Mouse (Mus musculus) midbrain, embryonic 13.5 days (tissue): ENCODE results near the gene Cdh4. TPM values are rescaled to one million over a fixed set of nuclear protein-coding genes. Genes with fewer than 3 reads are reported as not detected.

Experiments used
- ATAC-seq: fragments of 200-750 bp; cut with Nextera tagmentation; 2 replicates; pipeline ENCODE4 v1.8.0; 2017; ENCODE audit warnings: mild to moderate bottlenecking, moderate TSS enrichment, moderate library complexity
- H3K27ac ChIP-seq: fragments of 300-500 bp; sonication (generic); 2 replicates; pipeline ENCODE4 v1.5.1; 2015; ENCODE audit warnings: inconsistent platforms, mild to moderate bottlenecking, moderate library complexity
- H3K27me3 ChIP-seq: fragments of 300-500 bp; sonication (generic); 2 replicates; pipeline ENCODE4 v1.6.1; 2015; ENCODE audit warnings: mild to moderate bottlenecking, inconsistent platforms
- H3K36me3 ChIP-seq: fragments of 300-500 bp; sonication (generic); 2 replicates; pipeline ENCODE4 v1.6.1; 2015; ENCODE audit warnings: mild to moderate bottlenecking, inconsistent platforms
- H3K4me1 ChIP-seq: fragments of 300-500 bp; sonication (generic); replicated peaks from 2 replicates; pipeline ENCODE4 v1.6.1; 2015; ENCODE audit warnings: inconsistent platforms
- H3K4me2 ChIP-seq: fragments of 300-500 bp; sonication (generic); replicated peaks from 2 replicates; pipeline ENCODE4 v1.6.1; 2015; ENCODE audit warnings: moderate library complexity, mild to moderate bottlenecking, inconsistent platforms
- H3K4me3 ChIP-seq: fragments of 300-500 bp; sonication (generic); replicated peaks from 2 replicates; pipeline ENCODE4 v1.5.1; 2015; ENCODE audit warnings: mild to moderate bottlenecking, inconsistent platforms
- H3K9ac ChIP-seq: fragments of 300-500 bp; sonication (generic); replicated peaks from 2 replicates; pipeline ENCODE4 v1.6.1; 2015; ENCODE audit warnings: mild to moderate bottlenecking, inconsistent platforms
- H3K9me3 ChIP-seq: fragments of 300-500 bp; sonication (generic); 2 replicates; pipeline ENCODE4 v1.6.1; 2016; ENCODE audit warnings: mild to moderate bottlenecking, inconsistent platforms
- WGBS: fragments of 180-500 bp; shearing (Covaris S2); methylation state at CpG from one replicate; pipeline ENCODE4 v1.1.7; 2015; 5-methylcytosine and 5-hydroxymethylcytosine counted together
- polyA plus RNA-seq: library from polyadenylated mRNA; unstranded; fragments of >200 nt; fragmentation: Nextera tagmentation; extraction: Ambion mirVana; gene quantifications from 2 replicates; pipeline ENCODE4 v1.2.1, GENCODE M21; 2015

The Cdh4 gene
- polyA plus RNA-seq, 1 experiment from 2014 or later: 37.1 TPM

DNA sequence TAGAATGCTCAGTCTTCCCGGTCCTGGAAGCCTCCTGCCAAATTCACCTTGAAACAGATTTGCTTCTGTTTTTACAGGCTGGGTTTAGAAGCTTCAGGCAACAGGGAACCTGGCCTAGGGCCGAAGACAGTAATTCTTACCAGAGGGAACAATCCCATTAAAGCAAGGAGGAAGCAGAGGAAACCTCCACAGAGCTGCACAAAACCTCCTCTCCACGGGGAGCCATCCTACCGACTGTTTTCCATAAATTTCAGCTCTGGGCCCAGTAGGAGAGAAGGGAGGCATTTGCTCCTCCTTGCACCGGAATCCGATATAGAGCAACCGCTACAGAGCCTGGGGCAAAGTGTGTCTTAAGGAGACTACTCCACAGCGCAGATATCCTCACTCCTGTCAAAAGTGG, 79.9 kb downstream of the Cdh4 start:
- Histone ChIP-seq H3K36me3 (no peaks in the 10 kb centered on the region), H3K4me3 (no peak overlapping the region), H3K4me1 (peaks cover 54% of the 10 kb centered on the region), H3K27me3 (peaks cover 14% of the 10 kb centered on the region; the same call in 1 of the 2 replicates), H3K4me2 (no peak overlapping the region), H3K9ac (no peak overlapping the region), H3K9me3 (no peaks in the 10 kb centered on the region), H3K27ac (peak overlapping the region; percentile 32; the same call in 1 of the 2 replicates)
- 9% methylated on average over 8 of the region's 8 CpGs for WGBS
- ATAC-seq: no peak

DNA sequence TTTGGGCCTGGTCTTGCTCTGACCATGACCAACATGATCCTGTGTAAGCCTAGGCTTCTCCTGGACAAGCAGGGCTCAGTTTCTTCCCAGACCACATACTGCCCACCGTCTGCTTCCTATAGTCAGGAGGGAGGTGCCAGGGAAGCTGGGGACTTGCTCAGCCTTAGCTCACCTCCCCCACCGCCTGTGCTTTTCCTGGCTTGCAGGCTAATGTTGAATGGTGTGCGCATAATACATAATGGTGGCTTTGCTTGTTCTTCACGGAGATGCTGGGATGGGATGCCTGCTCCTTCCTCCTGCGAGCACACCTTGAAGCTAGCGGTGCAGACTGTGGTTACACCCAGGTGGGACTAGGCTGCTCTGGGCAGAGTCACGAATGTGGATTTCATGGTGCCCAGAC, 84.7 kb downstream of the Cdh4 start:
- ATAC-seq: no peak
- Histone ChIP-seq H3K9ac (no peak overlapping the region), H3K27ac (no peak overlapping the region), H3K4me1 (peaks cover 35% of the 10 kb centered on the region), H3K4me2 (no peak overlapping the region), H3K4me3 (no peak overlapping the region), H3K9me3 (no peaks in the 10 kb centered on the region), H3K36me3 (no peaks in the 10 kb centered on the region), H3K27me3 (peaks cover 7% of the 10 kb centered on the region; the same call in 1 of the 2 replicates)
- 71% methylated on average over 7 of the region's 7 CpGs for WGBS

DNA sequence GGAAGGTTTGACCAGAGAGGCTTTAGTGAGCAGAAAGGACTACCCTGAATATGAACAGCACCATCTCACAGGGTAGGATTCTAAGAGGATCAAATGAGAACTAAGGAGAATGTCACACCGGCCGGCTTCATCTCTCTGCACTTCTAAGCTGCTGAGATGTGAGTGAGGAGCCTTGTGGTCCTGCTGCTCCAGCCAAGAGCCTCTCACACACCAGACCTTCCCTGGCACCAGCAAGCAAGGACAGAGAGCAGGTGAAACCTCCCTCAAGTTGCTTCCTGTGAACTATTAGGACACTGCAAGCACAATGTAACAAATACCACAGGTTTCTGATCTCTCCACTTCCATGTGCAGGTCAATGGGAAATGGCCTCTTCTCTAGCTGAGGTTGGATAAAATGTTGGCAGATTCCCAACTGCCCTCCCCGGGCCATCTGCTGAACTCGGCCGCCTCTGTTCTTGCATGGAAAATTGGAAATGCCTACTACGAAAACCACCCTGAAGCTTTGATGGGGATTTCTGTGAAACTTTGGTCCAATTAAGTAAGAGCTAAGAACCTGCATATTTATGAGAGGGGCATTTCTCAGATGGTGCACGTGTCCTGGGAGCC, 88.3 kb downstream of the Cdh4 start:
- Histone ChIP-seq H3K27ac (no peak overlapping the region), H3K9me3 (no peaks in the 10 kb centered on the region), H3K27me3 (peaks cover 12% of the 10 kb centered on the region), H3K4me1 (peaks cover 28% of the 10 kb centered on the region), H3K36me3 (no peaks in the 10 kb centered on the region), H3K4me2 (no peak overlapping the region), H3K9ac (no peak overlapping the region), H3K4me3 (no peak overlapping the region)
- ATAC-seq: no peak
- WGBS: 50% methylated on average over 7 of the region's 7 CpGs

DNA sequence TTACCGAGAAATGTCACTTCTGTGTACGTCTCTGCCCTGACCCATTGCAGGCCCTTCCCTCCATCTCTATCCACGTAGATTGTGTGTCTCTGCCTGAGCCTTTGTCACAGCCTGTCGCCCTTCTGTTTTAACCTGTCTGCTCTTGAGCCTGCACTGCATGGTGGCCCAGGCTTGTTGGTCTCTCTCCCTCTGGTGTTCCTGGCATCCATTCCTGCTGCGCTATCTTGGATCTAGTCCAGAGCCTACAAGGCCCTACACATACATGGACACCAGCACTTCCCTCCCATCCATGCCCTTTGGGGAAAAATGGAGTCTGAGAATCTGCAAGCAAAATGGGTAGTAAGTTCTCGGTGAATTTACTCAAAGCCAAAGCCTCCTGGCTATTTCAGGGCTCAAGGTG, 91.0 kb downstream of the Cdh4 start:
- Histone ChIP-seq H3K27me3 (peaks cover 12% of the 10 kb centered on the region), H3K36me3 (no peaks in the 10 kb centered on the region), H3K27ac (no peak overlapping the region), H3K4me2 (no peak overlapping the region), H3K4me1 (peaks cover 41% of the 10 kb centered on the region), H3K9me3 (no peaks in the 10 kb centered on the region), H3K9ac (no peak overlapping the region), H3K4me3 (no peak overlapping the region)
- no peak for ATAC-seq
- WGBS: 85% methylated on average over 6 of the region's 6 CpGs

DNA sequence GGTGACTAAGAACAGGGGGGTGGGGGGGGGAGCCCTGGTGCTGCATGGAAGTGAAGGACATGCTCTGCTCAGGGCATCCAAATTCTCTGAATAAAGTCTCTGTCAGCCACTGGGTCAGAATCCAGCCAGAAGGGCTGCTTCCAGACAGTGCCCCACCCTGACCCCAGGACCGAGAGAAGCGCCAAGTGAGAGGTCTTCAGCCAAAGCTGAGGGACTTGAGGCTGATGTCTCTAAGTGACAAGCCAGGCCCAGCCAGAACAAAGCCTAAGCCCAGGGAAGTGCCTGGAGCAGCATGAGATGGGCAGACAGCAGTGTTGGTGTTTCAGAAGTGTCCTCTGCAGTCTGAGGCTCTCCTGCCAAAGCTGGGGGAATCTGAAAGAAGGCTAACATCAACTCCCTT, 91.7 kb downstream of the Cdh4 start:
- no peak overlapping the region for H3K9ac ChIP-seq
- no peak overlapping the region for H3K4me2 ChIP-seq
- 63% methylated on average over 2 of the region's 2 CpGs for WGBS
- peaks cover 12% of the 10 kb centered on the region for H3K27me3 ChIP-seq
- no peak for ATAC-seq
- H3K4me3 ChIP-seq: no peak overlapping the region
- peaks cover 46% of the 10 kb centered on the region for H3K4me1 ChIP-seq
- no peak overlapping the region for H3K27ac ChIP-seq
- H3K9me3 ChIP-seq: no peaks in the 10 kb centered on the region
- no peaks in the 10 kb centered on the region for H3K36me3 ChIP-seq

DNA sequence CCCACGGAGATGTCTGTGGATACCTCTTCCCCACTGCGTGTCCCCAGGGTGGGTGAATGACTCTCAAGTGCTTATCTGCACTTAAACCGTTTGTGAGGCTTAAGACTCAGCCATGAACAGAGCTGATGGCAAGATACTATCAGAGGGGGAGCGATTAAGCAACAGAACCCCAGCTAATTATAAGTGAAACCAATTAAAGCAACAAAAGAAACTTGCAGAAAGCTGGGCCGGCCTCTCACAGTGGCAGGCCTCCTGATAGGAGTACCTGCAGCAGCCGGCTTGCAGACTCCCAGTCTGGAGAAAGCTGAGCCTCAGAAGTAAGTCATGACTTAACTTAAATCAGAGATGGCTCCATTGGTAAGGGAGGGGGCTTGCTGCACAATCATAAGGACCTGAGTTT, 93.0 kb downstream of the Cdh4 start:
- WGBS: 12% methylated on average over 6 of the region's 6 CpGs
- Histone ChIP-seq H3K4me2 (no peak overlapping the region), H3K27ac (no peak overlapping the region), H3K4me3 (no peak overlapping the region), H3K9ac (no peak overlapping the region), H3K27me3 (peaks cover 12% of the 10 kb centered on the region), H3K36me3 (no peaks in the 10 kb centered on the region), H3K4me1 (peaks cover 55% of the 10 kb centered on the region), H3K9me3 (no peaks in the 10 kb centered on the region)
- no peak for ATAC-seq

DNA sequence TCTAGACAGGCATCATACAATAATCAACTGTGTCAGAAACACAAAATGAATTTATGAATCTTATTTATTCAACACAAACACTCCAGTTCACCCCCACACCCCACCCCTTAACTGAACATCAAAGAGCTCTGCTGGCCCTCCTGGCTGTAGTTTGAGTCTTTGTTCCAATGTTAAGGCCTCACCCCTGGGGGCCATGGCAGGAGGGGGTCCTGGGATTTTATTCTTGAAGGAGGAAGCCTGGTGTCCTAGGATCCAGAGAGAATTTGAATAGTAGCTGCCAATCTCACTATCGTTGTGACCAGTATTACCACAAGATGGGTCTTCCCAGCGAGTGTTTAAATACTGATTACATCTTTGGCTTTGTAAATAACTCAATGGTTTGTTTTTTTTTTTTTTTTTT, 94.5 kb downstream of the Cdh4 start:
- WGBS: 3% methylated on average over 2 of the region's 2 CpGs
- H3K4me1 ChIP-seq: peaks cover 44% of the 10 kb centered on the region
- no peak overlapping the region for H3K4me2 ChIP-seq
- H3K9me3 ChIP-seq: no peaks in the 10 kb centered on the region
- H3K9ac ChIP-seq: no peak overlapping the region
- no peak overlapping the region for H3K4me3 ChIP-seq
- no peak for ATAC-seq
- H3K36me3 ChIP-seq: no peaks in the 10 kb centered on the region
- peaks cover 12% of the 10 kb centered on the region for H3K27me3 ChIP-seq
- H3K27ac ChIP-seq: peak overlapping the region; percentile 85

DNA sequence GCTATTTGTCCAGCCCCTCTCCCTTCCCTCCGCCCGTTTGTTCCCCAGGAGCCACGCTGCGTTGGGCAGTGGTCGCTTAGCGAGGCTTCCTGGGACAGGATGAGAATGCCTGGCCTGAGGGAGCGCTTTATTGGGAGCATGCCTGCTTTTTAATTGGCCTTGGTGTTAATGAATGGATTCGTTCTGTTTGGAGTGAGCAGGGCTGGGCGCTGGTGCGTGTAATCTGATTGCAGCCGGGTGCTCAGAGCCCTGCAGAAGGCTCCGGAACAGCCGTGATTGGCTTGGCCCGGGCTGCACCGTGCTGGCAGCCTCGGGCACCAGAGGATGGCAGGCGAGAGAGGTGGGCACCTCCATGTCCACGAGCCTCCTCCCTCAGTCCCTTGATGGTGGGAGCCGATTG, 95.2 kb downstream of the Cdh4 start:
- no peaks in the 10 kb centered on the region for H3K36me3 ChIP-seq
- no peaks in the 10 kb centered on the region for H3K9me3 ChIP-seq
- peak overlapping the region; percentile 39 for H3K4me2 ChIP-seq
- peaks cover 44% of the 10 kb centered on the region for H3K4me1 ChIP-seq
- peak; percentile 97 for ATAC-seq
- H3K9ac ChIP-seq: peak overlapping the region; percentile 46
- peaks cover 12% of the 10 kb centered on the region for H3K27me3 ChIP-seq
- peak overlapping the region; percentile 16; the same call in 1 of the 2 replicates for H3K4me3 ChIP-seq
- WGBS: under 1% methylated on average over 19 of the region's 19 CpGs
- peak overlapping the region; percentile 85 for H3K27ac ChIP-seq

DNA sequence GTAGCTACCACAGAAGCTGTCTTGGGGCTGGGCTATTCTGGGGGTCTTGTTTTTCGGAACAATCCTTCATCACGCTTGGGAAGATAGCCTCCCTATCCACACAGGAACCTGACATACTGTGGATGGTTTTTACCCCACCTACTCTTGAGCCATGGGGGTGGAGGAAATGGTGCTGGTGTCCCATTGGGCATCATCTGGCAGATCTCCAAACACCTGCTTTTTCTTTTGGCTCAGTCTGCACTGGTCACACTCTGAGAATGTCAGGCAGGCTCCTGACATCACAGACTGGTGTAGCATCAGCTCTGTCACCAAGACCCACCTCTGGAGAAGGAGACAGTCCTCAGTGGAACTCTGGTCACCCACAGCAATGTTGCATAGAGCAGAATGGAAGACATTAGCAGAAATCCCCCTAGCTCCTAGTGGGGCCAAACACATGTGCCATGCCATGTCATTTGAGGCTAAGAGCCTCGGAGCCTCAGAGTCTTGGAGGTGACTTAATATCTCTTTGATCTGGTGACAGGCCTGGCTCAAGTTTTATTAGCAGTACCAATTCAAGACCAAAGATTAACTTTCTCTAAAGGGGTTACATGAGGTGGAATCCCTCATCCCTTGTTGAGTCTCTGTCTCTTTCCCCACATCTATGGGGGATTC, 95.7 kb downstream of the Cdh4 start:
- Histone ChIP-seq H3K36me3 (no peaks in the 10 kb centered on the region), H3K4me2 (peak overlapping the region; percentile 39), H3K27me3 (peaks cover 12% of the 10 kb centered on the region), H3K27ac (peak overlapping the region; percentile 85), H3K9ac (peak overlapping the region; percentile 46; the same call in 1 of the 2 replicates), H3K4me3 (no peak overlapping the region), H3K4me1 (peaks cover 44% of the 10 kb centered on the region), H3K9me3 (no peaks in the 10 kb centered on the region)
- ATAC-seq: peak; percentile 43
- WGBS: 10% methylated on average over 3 of the region's 3 CpGs

DNA sequence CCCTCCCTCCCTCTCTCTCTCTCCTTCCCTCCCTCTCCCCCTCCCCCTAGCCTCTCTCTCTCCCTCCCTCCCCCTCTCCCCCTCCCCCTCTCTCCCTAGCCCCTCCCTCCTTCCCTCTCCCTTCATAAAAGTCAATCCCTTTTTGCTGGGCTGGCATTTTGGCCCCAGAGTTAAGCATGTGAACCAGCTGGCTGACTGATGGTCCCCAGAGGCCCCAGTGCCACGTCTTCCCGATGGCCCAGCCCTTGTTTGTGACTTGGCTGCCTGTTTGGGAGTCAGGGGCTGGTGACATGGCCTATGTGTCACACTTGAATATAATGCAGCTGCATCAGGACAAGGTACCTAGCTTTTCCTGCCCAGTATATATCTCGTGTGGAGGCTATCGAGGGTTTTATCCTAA, 96.3 kb downstream of the Cdh4 start:
- H3K27me3 ChIP-seq: peaks cover 7% of the 10 kb centered on the region
- no peak for ATAC-seq
- 36% methylated on average over 4 of the region's 4 CpGs for WGBS
- H3K9me3 ChIP-seq: no peaks in the 10 kb centered on the region
- H3K4me1 ChIP-seq: peaks cover 44% of the 10 kb centered on the region
- no peak overlapping the region for H3K4me3 ChIP-seq
- H3K9ac ChIP-seq: no peak overlapping the region
- no peaks in the 10 kb centered on the region for H3K36me3 ChIP-seq
- 0 out of 2 replicates have a peak overlapping the region, but pooled peaks have one; percentile 30 for H3K27ac ChIP-seq
- H3K4me2 ChIP-seq: no peak overlapping the region

DNA sequence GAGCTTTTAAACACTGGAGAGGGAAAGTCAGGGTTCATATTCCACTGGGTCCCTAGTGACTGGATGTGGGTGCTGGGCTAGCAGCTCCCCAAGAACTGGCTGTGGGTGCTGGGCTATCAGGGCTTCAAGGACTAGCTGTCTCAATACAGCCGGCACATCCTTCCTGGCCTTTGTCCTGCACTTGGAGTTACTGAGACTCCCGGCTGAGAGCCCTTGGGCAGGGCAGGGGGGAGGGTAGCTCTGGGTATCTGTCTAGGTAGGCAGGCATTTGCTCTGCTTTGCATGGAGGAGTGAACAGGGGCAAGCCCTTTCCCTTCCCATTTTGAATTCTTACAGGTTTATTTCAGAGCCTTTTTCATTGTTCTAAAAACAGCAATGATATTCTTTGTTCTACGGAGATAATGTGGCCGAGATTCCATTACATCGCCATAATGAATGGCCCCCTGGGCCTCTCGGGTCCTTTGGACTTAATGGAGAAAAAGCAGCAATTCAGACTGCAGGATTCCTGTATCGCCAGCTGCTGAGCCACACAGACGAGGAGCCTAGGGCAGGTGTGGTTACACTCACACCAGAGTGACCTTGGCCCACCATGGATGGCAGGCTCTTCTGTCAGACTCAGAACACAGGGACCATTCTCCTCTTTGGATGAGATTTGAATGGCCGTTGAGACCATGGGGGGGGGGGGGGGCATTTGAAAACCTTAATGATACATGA, 97.5 kb downstream of the Cdh4 start:
- H3K4me1 ChIP-seq: peaks cover 44% of the 10 kb centered on the region
- no peaks in the 10 kb centered on the region for H3K36me3 ChIP-seq
- H3K4me2 ChIP-seq: no peak overlapping the region
- 9% methylated on average over 9 of the region's 9 CpGs for WGBS
- no peak for ATAC-seq
- H3K9me3 ChIP-seq: no peaks in the 10 kb centered on the region
- no peak overlapping the region for H3K4me3 ChIP-seq
- peaks cover 4% of the 10 kb centered on the region; the same call in 1 of the 2 replicates for H3K27me3 ChIP-seq
- H3K9ac ChIP-seq: no peak overlapping the region
- H3K27ac ChIP-seq: peak overlapping the region; percentile 21; the same call in 1 of the 2 replicates

DNA sequence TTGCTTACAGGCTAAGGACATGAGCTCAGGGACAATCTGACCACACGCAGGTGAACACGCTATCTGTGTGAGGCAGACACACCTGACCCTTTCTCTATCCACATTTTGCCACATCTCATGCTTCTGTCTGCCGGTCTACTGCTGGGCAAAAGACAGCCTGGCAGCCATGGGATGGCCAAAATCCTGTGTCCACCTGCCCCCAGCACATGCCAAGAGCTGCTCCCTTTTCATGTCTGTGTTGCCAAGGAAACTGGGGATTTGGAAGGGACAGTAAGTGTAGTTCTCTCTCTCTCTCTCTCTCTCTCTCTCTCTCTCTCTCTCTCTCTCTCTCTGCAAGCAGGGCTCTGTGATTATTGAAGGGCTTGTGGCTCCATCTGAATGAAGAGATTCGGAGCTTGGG, 98.9 kb downstream of the Cdh4 start:
- no peaks in the 10 kb centered on the region for H3K36me3 ChIP-seq
- no peak overlapping the region for H3K27ac ChIP-seq
- H3K9ac ChIP-seq: no peak overlapping the region
- no peaks in the 10 kb centered on the region for H3K9me3 ChIP-seq
- no peak for ATAC-seq
- H3K4me3 ChIP-seq: no peak overlapping the region
- no peak overlapping the region for H3K4me2 ChIP-seq
- no peaks in the 10 kb centered on the region; the same call in 1 of the 2 replicates for H3K27me3 ChIP-seq
- 88% methylated on average over 4 of the region's 4 CpGs for WGBS
- peaks cover 36% of the 10 kb centered on the region for H3K4me1 ChIP-seq
